ENCODE assay signal across 9 mouse cellular contexts in the genomic region with DNA sequence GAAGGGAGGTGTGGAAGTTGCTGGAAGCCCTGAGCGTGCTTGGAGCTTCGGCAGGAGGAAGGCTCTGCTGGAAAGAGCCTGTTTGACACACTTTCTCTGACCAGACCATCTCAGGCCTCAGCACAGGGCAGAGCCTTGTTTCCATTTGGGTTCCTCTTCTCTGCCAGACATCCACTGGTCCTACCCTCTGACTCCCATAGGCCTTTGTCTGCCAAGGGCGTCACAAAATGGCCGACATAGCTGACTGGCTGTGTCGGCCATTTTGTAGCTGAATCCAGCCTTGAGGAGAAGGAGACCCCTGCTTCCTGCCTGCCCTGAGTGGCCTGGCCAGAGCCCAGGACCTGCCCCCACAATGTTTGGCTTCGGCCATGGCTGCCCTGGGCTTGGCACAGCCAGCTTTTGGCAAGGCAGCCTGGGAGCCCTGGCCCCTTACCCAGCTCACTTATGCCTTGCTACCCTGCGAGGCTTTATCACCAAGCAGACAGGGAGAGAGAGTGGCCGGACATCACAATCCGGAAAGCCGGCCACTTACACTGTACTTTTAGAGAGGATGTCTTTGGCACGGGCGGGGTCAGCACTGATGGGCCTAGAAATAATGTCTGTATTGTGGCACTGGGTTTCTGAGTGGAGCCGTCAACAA. TPM values are rescaled to one million over a fixed set of nuclear protein-coding genes. Genes with fewer than 3 reads are reported as not detected.
A peak's percentile ranks its signal among the peaks of the same experiment; 100 is the strongest.
DNase-seq lines count a peak whose midpoint lies in the region; ATAC-seq and TF ChIP-seq lines count a peak whose summit lies in the region.
"Had no signal": no experiment of that assay in that cellular context is flagged by ENCODE, and none has a peak within 500 bp of the region (broad histone marks: within the 10 kb centered on the region; RNA-seq: fewer than 3 reads in every experiment).

No protein-coding gene starts in this region.

- H3K4me3 ChIP-seq in intestine, embryonic 14.5 days (ENCODE audit: low read depth, low read length), result no peak overlapping the region
- H3K4me3 ChIP-seq in intestine, embryonic 16.5 days (ENCODE audit: low read length), result no peak overlapping the region
- H3K4me3 ChIP-seq in midbrain, embryonic 10.5 days, result no peak overlapping the region
- no peak overlapping the region for H3K4me3 ChIP-seq in midbrain, embryonic 14.5 days (replicated peaks; ENCODE audit: low read depth, low read length)
- H3K4me3 ChIP-seq in midbrain, postnatal 0 days (ENCODE audit: low read depth, low read length), result no peak overlapping the region

- 0 out of 2 replicates have a peak overlapping the region, but pooled peaks have one; percentile 6 for H3K9ac ChIP-seq in intestine, embryonic 14.5 days (ENCODE audit: low read length)
- no peak overlapping the region for H3K9ac ChIP-seq in intestine, embryonic 16.5 days (ENCODE audit: low read depth, low read length)
- no peak overlapping the region for H3K9ac ChIP-seq in midbrain, embryonic 14.5 days (replicated peaks; ENCODE audit: low read length)
- no peak overlapping the region for H3K9ac ChIP-seq in midbrain, postnatal 0 days (replicated peaks; ENCODE audit: low read length, poor library complexity, severe bottlenecking)

- no peak overlapping the region for H3K4me2 ChIP-seq in intestine, embryonic 14.5 days (ENCODE audit: low read length)
- H3K4me2 ChIP-seq in intestine, embryonic 16.5 days (ENCODE audit: low read depth, low read length), result no peak overlapping the region
- no peak overlapping the region for H3K4me2 ChIP-seq in midbrain, embryonic 14.5 days (ENCODE audit: low read length)
- H3K4me2 ChIP-seq in midbrain, postnatal 0 days (ENCODE audit: low read depth, low read length, poor library complexity, severe bottlenecking), result no peak overlapping the region

- no peak for ATAC-seq in intestine, embryonic 14.5 days (replicated peaks; ENCODE audit: low FRiP score, low TSS enrichment, low read depth)
- no peak for ATAC-seq in intestine, embryonic 16.5 days
- no peak for ATAC-seq in midbrain, embryonic 14.5 days (ENCODE audit: low FRiP score, low TSS enrichment)
- ATAC-seq in midbrain, postnatal 0 days (ENCODE audit: low FRiP score), result peak; percentile 59

- no peaks in the 10 kb centered on the region for H3K9me3 ChIP-seq in intestine, embryonic 14.5 days (ENCODE audit: control insufficient read depth, low read length)
- no peaks in the 10 kb centered on the region for H3K9me3 ChIP-seq in intestine, embryonic 16.5 days (ENCODE audit: control insufficient read depth, low read length)
- no peaks in the 10 kb centered on the region for H3K9me3 ChIP-seq in midbrain, embryonic 10.5 days (replicated peaks)
- no peaks in the 10 kb centered on the region for H3K9me3 ChIP-seq in midbrain, embryonic 14.5 days (ENCODE audit: control insufficient read depth, low read length)
- no peaks in the 10 kb centered on the region for H3K9me3 ChIP-seq in midbrain, postnatal 0 days (ENCODE audit: low read length)

- no peak for TF ChIP-seq CTCF in midbrain, postnatal 0 days (IDR thresholded peaks at IDR 0.05)

- no peak overlapping the region for H3K27ac ChIP-seq in intestine, embryonic 14.5 days (ENCODE audit: low read depth)
- no peak overlapping the region for H3K27ac ChIP-seq in intestine, embryonic 16.5 days (ENCODE audit: low read length)
- 0 out of 2 replicates have a peak overlapping the region, but pooled peaks have one; percentile 13 for H3K27ac ChIP-seq in midbrain, embryonic 10.5 days (replicated peaks)
- H3K27ac ChIP-seq in midbrain, embryonic 14.5 days (replicated peaks; ENCODE audit: low read depth, low read length), result no peak overlapping the region
- H3K27ac ChIP-seq in midbrain, postnatal 0 days (ENCODE audit: low read depth, low read length), result peak overlapping the region; percentile 57

- 93% methylated on average over 13 of the region's 13 CpGs for WGBS in intestine, embryonic 14.5 days
- 89% methylated on average over 13 of the region's 13 CpGs for WGBS in intestine, embryonic 16.5 days
- WGBS in midbrain, embryonic 10.5 days, result 95% methylated on average over 13 of the region's 13 CpGs
- 94% methylated on average over 13 of the region's 13 CpGs for WGBS in midbrain, embryonic 14.5 days
- WGBS in midbrain, postnatal 0 days, result 83% methylated on average over 13 of the region's 13 CpGs

- H3K36me3 ChIP-seq in intestine, embryonic 14.5 days (ENCODE audit: control insufficient read depth, insufficient read depth, low read length), result peaks cover 83% of the 10 kb centered on the region
- peaks cover 5% of the 10 kb centered on the region for H3K36me3 ChIP-seq in intestine, embryonic 16.5 days (ENCODE audit: control insufficient read depth, insufficient read depth, low read length)
- no peaks in the 10 kb centered on the region for H3K36me3 ChIP-seq in midbrain, embryonic 10.5 days
- peaks cover 92% of the 10 kb centered on the region for H3K36me3 ChIP-seq in midbrain, embryonic 14.5 days (ENCODE audit: control insufficient read depth, insufficient read depth, low read length)
- peaks cover 68% of the 10 kb centered on the region for H3K36me3 ChIP-seq in midbrain, postnatal 0 days (ENCODE audit: insufficient read depth, low read length)

- H3K4me1 ChIP-seq in intestine, embryonic 14.5 days (replicated peaks; ENCODE audit: control insufficient read depth, insufficient read depth, low read length), result no peaks in the 10 kb centered on the region; the same call in 1 of the 2 replicates
- no peaks in the 10 kb centered on the region for H3K4me1 ChIP-seq in intestine, embryonic 16.5 days (ENCODE audit: control insufficient read depth, insufficient read depth, low read length)
- H3K4me1 ChIP-seq in midbrain, embryonic 10.5 days, result 0 out of 2 replicates have a peak, but pooled peaks cover 3% of the 10 kb centered on the region
- H3K4me1 ChIP-seq in midbrain, embryonic 14.5 days (ENCODE audit: control insufficient read depth, insufficient read depth, low read length), result no peaks in the 10 kb centered on the region
- no peaks in the 10 kb centered on the region for H3K4me1 ChIP-seq in midbrain, postnatal 0 days (ENCODE audit: insufficient read depth, low read length)

- no peak for DNase-seq in intestine, embryonic 14.5 days (ENCODE audit: low spot score)
- DNase-seq in midbrain, embryonic 10.5 days (ENCODE audit: low spot score), result no peak
- no peak for DNase-seq in midbrain, embryonic 14.5 days
- peak; percentile 88 to 95 for DNase-seq in cerebellum, postnatal 10 days
- peak; percentile 85 for DNase-seq in midbrain, postnatal 0 days (ENCODE audit: low spot score)
- DNase-seq in urinary bladder, postnatal 25 days (ENCODE audit: low spot score), result no peak
- DNase-seq in lung, postnatal 25 days (ENCODE audit: low spot score), result no peak

- H3K27me3 ChIP-seq in intestine, embryonic 14.5 days (replicated peaks; ENCODE audit: control insufficient read depth, insufficient read depth, low read length), result no peaks in the 10 kb centered on the region
- H3K27me3 ChIP-seq in intestine, embryonic 16.5 days (replicated peaks; ENCODE audit: control insufficient read depth, insufficient read depth, low read length), result no peaks in the 10 kb centered on the region
- H3K27me3 ChIP-seq in midbrain, embryonic 10.5 days (ENCODE audit: low read depth, poor library complexity, severe bottlenecking), result peaks cover 74% of the 10 kb centered on the region
- H3K27me3 ChIP-seq in midbrain, embryonic 14.5 days (ENCODE audit: control insufficient read depth, insufficient read depth, low read length), result no peaks in the 10 kb centered on the region
- H3K27me3 ChIP-seq in midbrain, postnatal 0 days (ENCODE audit: insufficient read depth, low read length), result no peaks in the 10 kb centered on the region

RNA-seq across cellular contexts. Expression of a gene that starts 34.8 kb away (rescaled TPM):
- 6.0 and 7.6 TPM in 2 replicates for polyA plus RNA-seq in intestine, embryonic 14.5 days (2014; fragmentation: Nextera tagmentation; extraction: Ambion mirVana)
- 31.0 and 37.6 TPM in 2 replicates for polyA plus RNA-seq in intestine, embryonic 16.5 days (2015; fragmentation: Nextera tagmentation; extraction: Ambion mirVana)
- polyA plus RNA-seq in midbrain, embryonic 10.5 days (2016; fragmentation: Nextera tagmentation; extraction: Ambion mirVana), result 0.51 and 0.78 TPM in 2 replicates
- 0.89 and 1.2 TPM in 2 replicates for polyA plus RNA-seq in midbrain, embryonic 14.5 days (2014; fragmentation: Nextera tagmentation; extraction: Ambion mirVana)
- 1.6 TPM in 2 replicates for total RNA-seq in midbrain, postnatal 0 days (2014; rRNA removed)
- polyA plus RNA-seq in midbrain, postnatal 0 days (2015; fragmentation: Nextera tagmentation; extraction: Ambion mirVana), result 0.86 and 2.8 TPM in 2 replicates
- total RNA-seq: megakaryocyte, adult 5-6 weeks had no signal

Comparison
In these comparisons a context has a peak if more than half of its experiments do, and no peak if none do; other contexts are left out.
1. DNase-seq: peak in cerebellum, postnatal 10 days (2 of 2) and midbrain, postnatal 0 days (single experiment); none in intestine, embryonic 14.5 days (single experiment), midbrain, embryonic 10.5 days (single experiment), midbrain, embryonic 14.5 days (single experiment), urinary bladder, postnatal 25 days (single experiment) and lung, postnatal 25 days (single experiment).
2. H3K27ac ChIP-seq: peak in midbrain, embryonic 10.5 days (single experiment) and midbrain, postnatal 0 days (single experiment); none in intestine, embryonic 14.5 days (single experiment), intestine, embryonic 16.5 days (single experiment) and midbrain, embryonic 14.5 days (single experiment).